Mouse (Mus musculus): ENCODE measurements around the gene Jam3.
"Not testable (repeated sequence)": the region's sequence is repeated elsewhere in the genome, so short reads cannot be mapped to it uniquely, and the experiment has no call there.

Jam3 gene

GRCm38 (mm10) chr9:27170726-27171125 lies 15.5 kb upstream of the Jam3 start:
- no peak for DNase-seq (ENCODE audit: low spot score in 2 of 2)

GRCm38 (mm10) chr9:27166981-27167380 lies 11.8 kb upstream of the Jam3 start:
- DNase-seq (ENCODE audit: low spot score in 2 of 2) = no peak

GRCm38 (mm10) chr9:27165596-27165995 lies 10.4 kb upstream of the Jam3 start:
- no peak for DNase-seq (ENCODE audit: low spot score in 2 of 2)

- no peak for DNase-seq (ENCODE audit: low spot score in 2 of 2)
Observed at GRCm38 (mm10) chr9:27164957-27165356, 9.7 kb upstream of the Jam3 start.

GRCm38 (mm10) chr9:27163661-27164060 lies 8.4 kb upstream of the Jam3 start:
- not testable (repeated sequence) for DNase-seq (ENCODE audit: low spot score in 2 of 2)

GRCm38 (mm10) chr9:27153861-27154260 lies 1.4 kb downstream of the Jam3 start:
- DNase-seq (ENCODE audit: low spot score in 2 of 2) = no peak

- DNase-seq (ENCODE audit: low spot score in 2 of 2) = no peak
Observed at GRCm38 (mm10) chr9:27149836-27150235, 5.4 kb downstream of the Jam3 start.

GRCm38 (mm10) chr9:27148631-27149471 lies 6.4 kb downstream of the Jam3 start:
- DNase-seq (ENCODE audit: low spot score in 2 of 2) = no peak

GRCm38 (mm10) chr9:27147946-27148345 lies 7.3 kb downstream of the Jam3 start:
- DNase-seq (ENCODE audit: low spot score in 2 of 2) = no peak

- no peak for DNase-seq (ENCODE audit: low spot score in 2 of 2)
Observed at GRCm38 (mm10) chr9:27146826-27147225, 8.4 kb downstream of the Jam3 start.

- no peak for DNase-seq (ENCODE audit: low spot score in 2 of 2)
Observed at GRCm38 (mm10) chr9:27144996-27145395, 10.2 kb downstream of the Jam3 start.

GRCm38 (mm10) chr9:27144271-27144840 lies 10.9 kb downstream of the Jam3 start:
- DNase-seq (ENCODE audit: low spot score in 2 of 2) = no peak

GRCm38 (mm10) chr9:27140432-27141065 lies 14.7 kb downstream of the Jam3 start:
- DNase-seq (ENCODE audit: low spot score in 2 of 2) = no peak

- no peak for DNase-seq (ENCODE audit: low spot score in 2 of 2)
Observed at GRCm38 (mm10) chr9:27136651-27137050, 18.6 kb downstream of the Jam3 start.

GRCm38 (mm10) chr9:27135372-27135771 lies 19.8 kb downstream of the Jam3 start:
- DNase-seq (ENCODE audit: low spot score in 2 of 2) = no peak

- DNase-seq (ENCODE audit: low spot score in 2 of 2) = peak in 1 of 2 experiments; percentile 33
Observed at GRCm38 (mm10) chr9:27134410-27134809, 20.8 kb downstream of the Jam3 start.

- DNase-seq (ENCODE audit: low spot score in 2 of 2) = no peak
Observed at GRCm38 (mm10) chr9:27128629-27129028, 26.6 kb downstream of the Jam3 start.

- DNase-seq (ENCODE audit: low spot score in 2 of 2) = no peak
Observed at GRCm38 (mm10) chr9:27126543-27126942, 28.7 kb downstream of the Jam3 start.

- DNase-seq (ENCODE audit: low spot score in 2 of 2) = no peak
Observed at GRCm38 (mm10) chr9:27125450-27125849, 29.8 kb downstream of the Jam3 start.

- no peak for DNase-seq (ENCODE audit: low spot score in 2 of 2)
Observed at GRCm38 (mm10) chr9:27123947-27124346, 31.3 kb downstream of the Jam3 start.

GRCm38 (mm10) chr9:27122963-27123362 lies 32.3 kb downstream of the Jam3 start:
- no peak for DNase-seq (ENCODE audit: low spot score in 2 of 2)

GRCm38 (mm10) chr9:27122076-27122475 lies 33.1 kb downstream of the Jam3 start:
- no peak for DNase-seq (ENCODE audit: low spot score in 2 of 2)

GRCm38 (mm10) chr9:27121254-27121653 lies 34.0 kb downstream of the Jam3 start:
- DNase-seq (ENCODE audit: low spot score in 2 of 2) = no peak
